Mouse (Mus musculus) urinary bladder, postnatal 0 days (tissue): ENCODE measurements around the gene Gm9495. TPM values are rescaled to one million over a fixed set of nuclear protein-coding genes. Genes with fewer than 3 reads are reported as not detected.

Experiments
- polyA plus RNA-seq: library from polyadenylated mRNA; unstranded; fragments of >200 nt; fragmentation: Nextera tagmentation; extraction: Ambion mirVana; gene quantifications from 2 replicates; pipeline ENCODE4 v1.2.1, GENCODE M21; 2015

The Gm9495 gene
- not detected in 2 replicates for polyA plus RNA-seq

GRCm38 (mm10) chr8:69453465-69453864, at the start of gene Gm9495:
TSS of gene Gm9495 (minus strand) at chr8:69453565.

Other genes with a start within 250 kb of the Gm9495 start
- gene Zfp930, start 244.5 kb downstream of the Gm9495 start, polyA plus RNA-seq: 6.9 and 7.8 TPM in 2 replicates
- gene D130040H23Rik, start 182.5 kb downstream of the Gm9495 start, polyA plus RNA-seq: 1.6 and 1.7 TPM in 2 replicates
- not detected in 2 replicates for gene Gm7697, start 69.4 kb upstream of the Gm9495 start, polyA plus RNA-seq
- gene Zfp868, start 172.0 kb upstream of the Gm9495 start, polyA plus RNA-seq: 8.5 and 9.0 TPM in 2 replicates
- gene Zfp964, start 200.9 kb upstream of the Gm9495 start, polyA plus RNA-seq: 0.71 and 0.87 TPM in 2 replicates